Mouse (Mus musculus) embryonic facial prominence, embryonic 12.5 days (tissue): ENCODE results near the gene Ift22. TPM values are rescaled to one million over a fixed set of nuclear protein-coding genes. Genes with fewer than 3 reads are reported as not detected.
"Not testable (repeated sequence)": the region's sequence is repeated elsewhere in the genome, so short reads cannot be mapped to it uniquely, and the experiment has no call there.

Experiments
- ATAC-seq: fragments of 200-750 bp; cut with Nextera tagmentation; 2 replicates; pipeline ENCODE4 v1.8.0; 2017; ENCODE audit not compliant: insufficient number of reproducible peaks, insufficient read depth, low FRiP score, low TSS enrichment
- H3K27ac ChIP-seq: fragments of 300-500 bp; sonication (generic); 2 replicates; pipeline ENCODE4 v1.5.1; 2016; ENCODE audit warnings: mild to moderate bottlenecking
- H3K27me3 ChIP-seq: fragments of 300-500 bp; sonication (generic); 2 replicates; pipeline ENCODE4 v1.6.1; 2016; ENCODE audit warnings: mild to moderate bottlenecking, moderate library complexity
- H3K36me3 ChIP-seq: fragments of 300-500 bp; sonication (generic); 2 replicates; pipeline ENCODE4 v1.6.1; 2016; ENCODE audit warnings: mild to moderate bottlenecking
- H3K4me1 ChIP-seq: fragments of 300-500 bp; sonication (generic); 2 replicates; pipeline ENCODE4 v1.6.1; 2016
- H3K4me2 ChIP-seq: fragments of 300-500 bp; sonication (generic); replicated peaks from 2 replicates; pipeline ENCODE4 v1.6.1; 2016; ENCODE audit warnings: mild to moderate bottlenecking, moderate library complexity
- H3K4me3 ChIP-seq: fragments of 300-500 bp; sonication (generic); 2 replicates; pipeline ENCODE4 v1.5.1; 2016; ENCODE audit warnings: mild to moderate bottlenecking
- H3K9ac ChIP-seq: fragments of 300-500 bp; sonication (generic); 2 replicates; pipeline ENCODE4 v1.6.1; 2016; ENCODE audit warnings: mild to moderate bottlenecking, moderate library complexity
- H3K9me3 ChIP-seq: fragments of 300-500 bp; sonication (generic); 2 replicates; pipeline ENCODE4 v1.6.1; 2016; ENCODE audit warnings: mild to moderate bottlenecking, moderate library complexity
- WGBS: fragments of 180-500 bp; shearing (Covaris S2); methylation state at CpG from one replicate; pipeline ENCODE4 v1.1.7; 2016; 5-methylcytosine and 5-hydroxymethylcytosine counted together
- polyA plus RNA-seq: library from polyadenylated mRNA; unstranded; fragments of >200 nt; fragmentation: Nextera tagmentation; extraction: Ambion mirVana; gene quantifications from 2 replicates; pipeline ENCODE4 v1.2.1, GENCODE M21; 2016

Gene Ift22
- polyA plus RNA-seq, 1 experiment from 2014 or later = 70.2 TPM

GRCm38 (mm10) chr5:136935905-136936695 is 28.1 kb downstream of the Ift22 start:
- WGBS = 63% methylated on average over 7 of the region's 7 CpGs
- Histone ChIP-seq H3K4me1 (no peaks in the 10 kb centered on the region), H3K27ac (no peak overlapping the region), H3K27me3 (no peaks in the 10 kb centered on the region), H3K9me3 (no peaks in the 10 kb centered on the region), H3K9ac (no peak overlapping the region), H3K4me2 (no peak overlapping the region), H3K36me3 (no peaks in the 10 kb centered on the region), H3K4me3 (no peak overlapping the region)
- no peak for ATAC-seq

- Histone ChIP-seq H3K4me2 (no peak overlapping the region), H3K9me3 (no peaks in the 10 kb centered on the region), H3K27ac (no peak overlapping the region), H3K4me1 (no peaks in the 10 kb centered on the region), H3K4me3 (no peak overlapping the region), H3K9ac (no peak overlapping the region), H3K36me3 (no peaks in the 10 kb centered on the region), H3K27me3 (no peaks in the 10 kb centered on the region)
- 83% methylated on average over 6 of the region's 6 CpGs for WGBS
- ATAC-seq = no peak
These were observed 28.8 kb downstream of the Ift22 start for GRCm38 (mm10) chr5:136936750-136937149.

GRCm38 (mm10) chr5:136937621-136938020 is 29.7 kb downstream of the Ift22 start:
- no peaks in the 10 kb centered on the region for H3K36me3 ChIP-seq
- no peak overlapping the region for H3K4me2 ChIP-seq
- 0 out of 2 replicates have a peak, but pooled peaks cover 3% of the 10 kb centered on the region for H3K4me1 ChIP-seq
- ATAC-seq = no peak
- H3K9ac ChIP-seq = no peak overlapping the region
- no peaks in the 10 kb centered on the region for H3K9me3 ChIP-seq
- H3K4me3 ChIP-seq = no peak overlapping the region
- no peak overlapping the region for H3K27ac ChIP-seq
- H3K27me3 ChIP-seq = no peaks in the 10 kb centered on the region
- WGBS = 90% methylated on average over 5 of the region's 5 CpGs

GRCm38 (mm10) chr5:136939284-136939683 is 31.3 kb downstream of the Ift22 start:
- H3K4me1 ChIP-seq = 0 out of 2 replicates have a peak, but pooled peaks cover 4% of the 10 kb centered on the region
- 68% methylated on average over 7 of the region's 7 CpGs for WGBS
- no peaks in the 10 kb centered on the region for H3K36me3 ChIP-seq

GRCm38 (mm10) chr5:136940029-136940428 is 32.1 kb downstream of the Ift22 start:
- H3K27ac ChIP-seq, H3K27me3 ChIP-seq, H3K9me3 ChIP-seq, H3K4me2 ChIP-seq, ATAC-seq, H3K4me3 ChIP-seq, H3K9ac ChIP-seq, H3K4me1 ChIP-seq, H3K36me3 ChIP-seq: not testable (repeated sequence)
- WGBS = 84% methylated on average over 6 of the region's 6 CpGs

More at GRCm38 (mm10) chr5:136939284-136939683, 31.3 kb downstream of the Ift22 start:
- ATAC-seq = no peak
- no peak overlapping the region for H3K27ac ChIP-seq
- H3K9ac ChIP-seq = no peak overlapping the region
- no peak overlapping the region for H3K4me2 ChIP-seq
- no peaks in the 10 kb centered on the region for H3K27me3 ChIP-seq
- H3K4me3 ChIP-seq = no peak overlapping the region
- H3K9me3 ChIP-seq = no peaks in the 10 kb centered on the region

- 85% methylated on average over 12 of the region's 12 CpGs for WGBS
These were observed 33.1 kb downstream of the Ift22 start for GRCm38 (mm10) chr5:136940845-136941560.

GRCm38 (mm10) chr5:136942781-136943180 is 34.8 kb downstream of the Ift22 start:
- Histone ChIP-seq H3K27me3 (no peaks in the 10 kb centered on the region), H3K4me1 (0 out of 2 replicates have a peak, but pooled peaks cover 4% of the 10 kb centered on the region), H3K27ac (no peak overlapping the region), H3K4me2 (no peak overlapping the region), H3K4me3 (no peak overlapping the region), H3K9me3 (no peaks in the 10 kb centered on the region), H3K36me3 (no peaks in the 10 kb centered on the region), H3K9ac (no peak overlapping the region)
- no peak for ATAC-seq
- 85% methylated on average over 3 of the region's 3 CpGs for WGBS

More at GRCm38 (mm10) chr5:136940845-136941560, 33.1 kb downstream of the Ift22 start:
- Histone ChIP-seq H3K4me2 (no peak overlapping the region), H3K36me3 (no peaks in the 10 kb centered on the region), H3K4me3 (no peak overlapping the region), H3K27me3 (no peaks in the 10 kb centered on the region), H3K9me3 (no peaks in the 10 kb centered on the region), H3K27ac (no peak overlapping the region), H3K9ac (no peak overlapping the region), H3K4me1 (0 out of 2 replicates have a peak, but pooled peaks cover 4% of the 10 kb centered on the region)
- ATAC-seq = no peak

GRCm38 (mm10) chr5:136943382-136943781 is 35.4 kb downstream of the Ift22 start:
- no peak overlapping the region for H3K4me2 ChIP-seq
- no peaks in the 10 kb centered on the region for H3K9me3 ChIP-seq
- no peak overlapping the region for H3K27ac ChIP-seq
- H3K36me3 ChIP-seq = no peaks in the 10 kb centered on the region
- no peak overlapping the region for H3K9ac ChIP-seq
- ATAC-seq = no peak
- no peak overlapping the region for H3K4me3 ChIP-seq
- 0 out of 2 replicates have a peak, but pooled peaks cover 4% of the 10 kb centered on the region for H3K4me1 ChIP-seq
- 83% methylated on average over 2 of the region's 2 CpGs for WGBS
- no peaks in the 10 kb centered on the region for H3K27me3 ChIP-seq

GRCm38 (mm10) chr5:136945084-136945483 is 37.1 kb downstream of the Ift22 start:
- H3K4me2 ChIP-seq = no peak overlapping the region
- 78% methylated on average over 12 of the region's 12 CpGs for WGBS
- no peak overlapping the region for H3K4me3 ChIP-seq
- ATAC-seq = no peak
- no peaks in the 10 kb centered on the region for H3K36me3 ChIP-seq
- no peaks in the 10 kb centered on the region for H3K27me3 ChIP-seq
- H3K27ac ChIP-seq = no peak overlapping the region
- H3K9ac ChIP-seq = no peak overlapping the region
- no peaks in the 10 kb centered on the region for H3K9me3 ChIP-seq
- H3K4me1 ChIP-seq = 0 out of 2 replicates have a peak, but pooled peaks cover 4% of the 10 kb centered on the region

- Histone ChIP-seq H3K9ac (no peak overlapping the region), H3K4me1 (no peaks in the 10 kb centered on the region; the same call in 1 of the 2 replicates), H3K27me3 (no peaks in the 10 kb centered on the region), H3K9me3 (no peaks in the 10 kb centered on the region), H3K4me3 (no peak overlapping the region), H3K27ac (no peak overlapping the region), H3K36me3 (no peaks in the 10 kb centered on the region), H3K4me2 (no peak overlapping the region)
- ATAC-seq = no peak
These were observed 39.9 kb downstream of the Ift22 start for GRCm38 (mm10) chr5:136947874-136948273.

GRCm38 (mm10) chr5:136949551-136950336 is 41.8 kb downstream of the Ift22 start:
- H3K27me3 ChIP-seq, H3K4me3 ChIP-seq, H3K27ac ChIP-seq, H3K4me2 ChIP-seq, H3K9me3 ChIP-seq, H3K9ac ChIP-seq, ATAC-seq, H3K36me3 ChIP-seq, H3K4me1 ChIP-seq: not testable (repeated sequence)
- 83% methylated on average over 14 of the region's 14 CpGs for WGBS
